Mouse (Mus musculus): ENCODE data around the gene Itih2.
A peak's percentile ranks its signal among the peaks of the same experiment; 100 is the strongest.

Itih2 gene

DNA sequence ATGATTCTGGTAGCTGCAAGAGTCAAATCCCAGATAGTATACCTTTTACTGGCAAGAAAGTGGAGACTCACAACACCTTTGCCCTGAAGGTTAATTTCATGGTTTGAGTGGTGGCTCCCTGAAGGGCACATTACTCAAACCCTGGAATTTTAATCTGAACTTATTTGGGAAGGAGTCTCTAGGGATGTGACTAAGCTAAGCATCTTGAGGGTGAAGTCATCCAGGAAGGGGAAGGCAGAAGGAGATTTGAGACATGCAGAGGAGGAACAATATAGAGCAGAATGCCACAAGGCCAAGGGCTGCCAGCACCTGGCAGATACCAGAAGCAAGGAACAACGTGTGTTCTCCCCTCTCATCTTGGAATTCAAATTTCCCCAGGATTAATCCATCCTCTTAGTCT lies 12.4 kb downstream of the Itih2 start:
- no peak for DNase-seq (ENCODE audit: low read depth, low spot score)

DNA sequence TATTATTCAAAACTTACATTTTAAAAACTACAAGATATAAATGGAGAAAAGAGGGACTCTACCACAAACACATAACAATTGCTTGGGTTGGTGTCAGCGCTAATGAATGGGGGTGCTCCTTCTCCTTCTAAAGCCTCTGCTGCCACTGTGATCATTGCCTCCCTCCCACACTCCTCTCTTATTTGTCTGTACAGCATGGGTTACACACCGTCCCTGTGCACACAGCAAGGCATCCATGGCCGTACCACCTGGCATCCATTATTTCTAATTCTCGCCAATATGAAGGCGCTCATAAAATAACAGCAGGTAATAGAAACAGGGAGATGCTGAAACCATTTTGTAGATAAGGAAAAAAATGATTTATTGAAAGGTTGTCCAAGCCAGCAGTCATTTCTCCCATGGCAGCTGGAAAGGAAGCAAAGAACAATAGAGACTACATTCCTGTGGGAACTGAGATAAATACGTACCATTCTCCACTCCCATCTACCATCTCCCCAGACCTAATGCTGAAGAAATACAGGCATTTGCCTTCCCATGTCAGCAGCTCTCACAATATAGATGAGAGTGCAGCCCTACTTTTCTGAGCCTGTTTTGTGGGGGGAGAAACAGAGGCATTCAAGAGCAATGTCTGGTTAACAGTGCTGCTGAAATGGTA lies 22.5 kb downstream of the Itih2 start:
- no peak for DNase-seq (ENCODE audit: low read depth, low spot score)

DNA sequence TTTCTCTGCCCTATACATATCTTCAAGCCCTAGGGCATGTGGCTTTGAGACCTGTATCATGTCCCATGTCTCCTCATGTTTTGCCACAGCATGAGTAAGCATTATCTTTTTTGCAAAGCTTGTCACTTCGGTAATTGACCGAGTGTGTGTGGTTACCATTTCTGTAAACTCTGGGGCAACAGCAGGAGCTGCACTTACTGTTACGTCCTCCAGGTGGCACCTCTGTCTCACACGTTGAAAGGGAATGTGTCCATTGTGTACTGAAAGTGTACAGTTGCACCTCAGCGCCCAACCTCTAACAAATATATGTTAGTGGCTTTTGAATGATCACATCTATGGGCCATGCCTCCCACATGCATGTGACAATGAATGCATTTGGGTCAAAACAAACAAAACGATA lies 30.0 kb downstream of the Itih2 start:
- DNase-seq (ENCODE audit: low read depth, low spot score), result no peak

DNA sequence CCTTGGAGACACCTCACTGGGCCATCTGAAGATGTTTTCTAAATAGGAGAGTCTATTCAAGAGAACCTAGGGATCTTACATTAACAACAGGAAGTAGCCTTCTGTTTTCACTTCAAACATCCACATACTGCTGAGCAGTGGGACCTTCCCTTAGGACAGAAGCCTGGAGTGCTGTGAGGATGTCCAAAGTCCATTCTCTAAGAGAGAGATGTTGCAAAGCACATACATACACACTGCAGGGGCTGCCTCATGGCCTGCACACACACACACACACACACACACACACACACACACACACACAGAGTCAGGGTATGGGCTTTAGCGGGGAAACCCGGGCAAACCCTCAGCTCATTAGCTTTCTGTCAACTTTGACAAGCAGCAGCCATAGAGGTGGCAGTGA lies 30.7 kb downstream of the Itih2 start:
- DNase-seq (ENCODE audit: low read depth, low spot score), result no peak

DNA sequence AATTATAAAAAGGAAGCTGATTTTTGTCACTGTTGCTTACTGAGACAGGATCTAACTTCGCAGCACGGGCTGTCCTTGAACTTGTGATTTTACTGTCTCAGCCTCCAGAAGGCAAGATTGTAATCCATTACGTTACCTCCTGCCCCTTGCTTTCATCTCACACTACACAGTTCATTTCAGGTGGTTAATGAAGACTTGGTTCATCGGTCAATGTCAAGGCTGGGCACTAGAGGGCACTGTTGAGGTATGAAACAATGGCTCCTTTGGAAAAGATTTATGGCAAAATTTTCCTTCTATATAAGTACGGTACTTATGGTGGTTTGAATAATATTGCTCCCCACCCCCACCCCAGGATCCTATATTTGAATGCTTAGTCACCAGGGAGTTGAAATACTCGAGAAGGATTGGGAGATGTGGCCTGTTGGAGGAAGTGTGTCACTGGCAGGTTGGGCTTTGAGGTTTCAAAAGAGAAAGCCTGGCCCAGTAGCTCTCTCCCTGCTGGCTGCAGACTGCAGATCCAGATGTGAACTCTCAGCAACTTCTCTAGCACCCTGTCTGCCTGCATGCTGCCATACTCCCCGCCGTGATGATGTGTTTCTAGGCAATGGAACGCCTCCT lies 32.5 kb downstream of the Itih2 start:
- peak; percentile 13 for DNase-seq (ENCODE audit: low read depth, low spot score)

- DNase-seq (ENCODE audit: low read depth, low spot score), result no peak
Measured at GRCm38 (mm10) chr2:10094327-10095100, 36.7 kb downstream of the Itih2 start.

- no peak for DNase-seq (ENCODE audit: low read depth, low spot score)
Measured at GRCm38 (mm10) chr2:10087256-10087850, 43.8 kb downstream of the Itih2 start.

DNA sequence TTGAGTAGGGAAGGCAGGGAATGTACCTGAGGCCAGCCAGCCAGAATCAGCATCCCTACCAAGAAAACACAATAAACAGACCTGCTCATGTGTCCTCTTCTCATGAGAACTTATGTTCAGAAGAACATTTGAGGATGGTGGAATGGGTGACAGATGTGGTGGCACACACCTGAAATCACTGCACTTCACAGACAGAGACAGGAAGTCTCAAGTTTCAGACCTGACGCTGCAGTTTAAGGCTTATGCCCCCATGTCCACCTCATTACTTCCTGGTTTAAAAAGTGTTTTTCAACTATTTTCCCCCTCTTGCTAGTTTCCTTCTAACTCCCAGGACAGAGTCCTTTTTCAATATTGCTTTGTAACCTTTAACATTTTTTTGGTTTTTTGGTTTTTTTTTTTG lies 48.5 kb downstream of the Itih2 start:
- no peak for DNase-seq (ENCODE audit: low read depth, low spot score)

- no peak for DNase-seq (ENCODE audit: low read depth, low spot score)
Measured at GRCm38 (mm10) chr2:10081453-10082080, 49.6 kb downstream of the Itih2 start.

DNA sequence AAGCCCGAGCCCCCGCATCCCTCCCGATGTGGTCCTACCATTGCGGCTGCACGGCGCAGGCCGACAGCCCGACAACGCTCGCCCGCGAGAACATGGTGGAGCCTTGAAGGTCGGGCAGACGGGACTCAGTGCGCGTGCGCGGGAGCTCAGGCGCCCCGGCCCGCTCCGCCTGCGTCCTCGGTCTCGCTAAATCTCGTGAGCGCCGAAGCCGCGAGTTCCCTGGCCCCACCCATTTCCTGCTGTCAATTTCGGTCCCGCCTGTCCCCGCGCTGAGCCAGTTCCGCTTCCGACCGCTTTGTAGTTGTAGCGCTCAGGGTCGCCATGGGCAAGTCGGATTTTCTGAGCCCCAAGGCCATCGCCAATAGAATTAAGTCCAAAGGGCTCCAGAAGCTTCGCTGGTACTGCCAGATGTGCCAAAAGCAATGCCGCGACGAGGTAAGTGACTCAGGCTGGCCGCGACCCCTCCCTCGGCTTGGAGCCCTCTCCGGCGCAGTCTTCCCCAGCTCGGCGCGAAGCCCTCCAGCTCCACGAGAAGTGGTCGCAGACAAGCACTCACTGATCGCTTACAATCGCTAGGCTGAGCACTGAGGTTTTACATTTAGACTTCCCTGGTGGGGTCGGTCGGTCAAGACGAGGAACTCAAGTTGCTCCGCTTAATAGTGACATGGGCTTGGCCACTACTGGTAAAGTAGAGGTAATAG lies 50.7 kb downstream of the Itih2 start, which contains the start of the genes Atp5c1 and Kin:
Gene Atp5c1, minus strand, starts transcription at position 201 of the 701 bp plus-strand sequence.
Gene Kin, plus strand, starts transcription at position 284 of the 701 bp plus-strand sequence.
- peak; percentile 95 for DNase-seq (ENCODE audit: low read depth, low spot score)

DNA sequence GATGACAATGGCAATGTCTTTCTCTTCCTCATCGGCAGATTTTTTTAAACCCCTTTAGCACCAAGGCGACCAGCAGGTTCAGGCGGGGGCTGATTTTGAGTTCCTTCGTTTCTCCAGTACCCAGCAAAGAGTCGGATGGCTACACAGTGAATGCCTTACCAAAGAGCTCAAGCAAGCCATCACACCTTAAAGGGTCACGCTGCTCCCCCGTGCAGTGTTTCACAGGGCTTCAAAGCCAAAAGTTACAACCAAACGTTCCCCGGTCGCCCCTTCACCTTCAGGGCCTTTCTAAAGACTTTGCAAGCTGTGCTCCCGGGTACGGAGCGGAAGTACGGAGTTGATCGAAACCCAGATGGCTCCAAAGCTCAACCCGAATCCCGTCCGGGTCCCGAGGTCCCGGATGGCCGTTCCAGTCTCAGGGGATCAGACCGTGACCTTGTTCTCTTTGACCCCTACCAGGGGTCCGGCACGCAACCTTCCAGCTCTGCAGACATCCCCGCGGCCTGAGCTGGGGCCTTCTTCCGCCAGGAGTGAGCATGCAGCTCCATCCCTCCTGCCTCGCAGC lies 51.4 kb downstream of the Itih2 start:
- DNase-seq (ENCODE audit: low read depth, low spot score), result no peak

- no peak for DNase-seq (ENCODE audit: low read depth, low spot score)
Measured at GRCm38 (mm10) chr2:10076675-10077074, 54.5 kb downstream of the Itih2 start.

DNA sequence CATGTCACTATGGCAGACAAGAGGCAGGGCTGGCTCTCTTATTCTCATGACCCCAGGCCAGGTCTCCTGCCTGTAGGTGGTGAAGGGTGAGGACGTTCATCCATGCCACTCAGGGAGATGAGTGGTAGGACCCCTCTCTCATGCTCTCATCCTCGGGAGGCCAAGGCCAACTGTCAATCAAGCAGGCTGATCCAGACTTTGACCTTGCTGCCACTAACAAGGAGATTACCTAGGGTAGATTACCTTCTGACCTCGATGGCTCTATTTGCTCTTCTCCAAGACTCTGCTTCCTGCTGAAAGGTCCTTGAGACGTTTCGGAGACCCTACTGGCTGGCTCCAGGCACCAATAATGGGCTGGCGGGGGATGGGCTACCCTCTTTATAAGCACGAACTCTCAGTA lies 56.7 kb downstream of the Itih2 start:
- no peak for DNase-seq (ENCODE audit: low read depth, low spot score)

GRCm38 (mm10) chr2:10071751-10072150 lies 59.4 kb downstream of the Itih2 start:
- DNase-seq (ENCODE audit: low read depth, low spot score), result no peak

GRCm38 (mm10) chr2:10058836-10059235 lies 72.4 kb downstream of the Itih2 start:
- DNase-seq (ENCODE audit: low read depth, low spot score), result no peak

DNA sequence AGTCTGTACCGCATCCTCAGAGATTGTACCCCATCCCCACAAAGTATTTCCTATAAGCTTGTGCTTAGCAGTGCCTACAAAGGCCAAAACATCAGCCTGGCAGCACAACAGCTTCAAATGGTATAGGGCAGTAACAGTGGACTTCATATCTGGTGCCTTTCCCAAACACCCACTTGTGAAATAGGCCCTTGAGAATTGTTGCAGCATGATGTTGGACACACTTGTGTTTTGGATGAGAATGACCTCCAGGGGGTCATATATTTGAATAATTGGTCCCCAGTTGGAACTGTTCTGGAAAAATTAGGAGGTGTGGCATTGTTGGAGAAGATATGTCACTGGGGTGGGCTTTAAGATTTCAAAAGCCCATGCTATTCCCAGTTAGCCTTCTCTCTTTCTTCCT lies 79.2 kb downstream of the Itih2 start:
- no peak for DNase-seq (ENCODE audit: low read depth, low spot score)

DNA sequence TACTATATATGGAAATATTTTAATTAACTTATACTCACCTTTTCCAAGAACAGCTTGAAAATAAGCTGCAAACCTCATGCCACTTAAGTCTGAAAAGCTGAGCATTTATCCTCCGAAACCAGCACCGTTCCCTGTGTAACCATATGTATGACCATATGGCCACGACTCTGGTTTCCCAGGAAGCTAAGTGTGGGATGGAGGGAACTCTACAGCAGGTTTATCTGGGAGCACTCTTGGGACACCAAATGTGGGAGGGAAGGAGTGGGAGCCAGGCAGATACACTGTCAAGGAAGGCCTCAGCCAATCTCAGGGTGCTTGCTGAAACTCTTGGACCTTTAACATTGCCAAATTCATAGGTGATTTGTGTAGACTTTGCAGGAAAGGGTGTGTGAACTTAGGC lies 80.3 kb downstream of the Itih2 start:
- DNase-seq (ENCODE audit: low read depth, low spot score), result peak; percentile 94

DNA sequence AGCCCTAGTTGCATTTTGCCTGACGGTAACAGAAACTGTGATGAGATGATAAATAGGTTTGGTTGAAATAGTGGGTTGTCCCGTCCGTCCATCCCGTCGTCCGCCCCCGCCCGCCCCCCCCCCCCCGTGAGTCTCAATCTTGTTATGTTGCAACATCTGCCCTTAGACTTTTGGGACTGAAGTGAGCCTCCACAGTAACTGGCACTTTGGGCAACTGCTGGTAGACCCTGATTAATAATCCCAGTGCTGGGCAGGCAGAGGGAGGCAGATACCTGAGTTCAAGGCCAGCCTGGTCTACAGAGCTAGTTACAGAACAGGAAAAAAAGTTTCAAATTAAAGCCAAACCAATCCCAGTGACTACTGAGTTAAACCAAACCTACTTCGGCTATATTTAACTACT lies 81.7 kb downstream of the Itih2 start:
- no peak for DNase-seq (ENCODE audit: low read depth, low spot score)

- peak; percentile 87 for DNase-seq (ENCODE audit: low read depth, low spot score)
Measured at GRCm38 (mm10) chr2:10048461-10048860, 82.7 kb downstream of the Itih2 start, which contains the start of gene Taf3. TSS of gene Taf3 (minus strand) at chr2:10048596.

GRCm38 (mm10) chr2:10047758-10048436 lies 83.3 kb downstream of the Itih2 start:
- DNase-seq (ENCODE audit: low read depth, low spot score), result no peak

Measured in telencephalon, adult 2 months (tissue).